Mouse (Mus musculus) C2C12 (cell line): Measurements from ENCODE around the gene Lpcat1. TPM values are rescaled to one million over a fixed set of nuclear protein-coding genes. Genes with fewer than 3 reads are reported as not detected.

Source experiments
- H3K27me3 ChIP-seq: one replicate; pipeline ENCODE4 v1.6.1; 2011; ENCODE audit not compliant: control insufficient read depth, insufficient read depth, insufficient read length
- H3K36me3 ChIP-seq: one replicate; pipeline ENCODE4 v1.6.1; 2011; ENCODE audit not compliant: control insufficient read depth, insufficient read depth
- H3K4me3 ChIP-seq: one replicate; pipeline ENCODE4 v1.5.1; 2011; ENCODE audit warnings: mild to moderate bottlenecking, control low read depth; ENCODE audit not compliant: poor library complexity, insufficient read depth, severe bottlenecking
- H3K79me2 ChIP-seq: one replicate; pipeline ENCODE4 v1.6.1; 2011; ENCODE audit not compliant: control insufficient read depth, insufficient read depth
- H3K79me3 ChIP-seq: one replicate; pipeline ENCODE4 v1.6.1; 2011; ENCODE audit warnings: low read depth, control low read depth
- H3ac ChIP-seq: one replicate; pipeline ENCODE3; 2011; ENCODE audit warnings: low read depth; ENCODE audit not compliant: control insufficient read depth, insufficient read length
- CEBPB ChIP-seq: IDR thresholded peaks from one replicate; pipeline ENCODE4 v1.6.1; 2011; ENCODE audit warnings: low read depth, mild to moderate bottlenecking, control low read depth, moderate library complexity
- CTCF ChIP-seq: IDR thresholded peaks from one replicate; pipeline ENCODE4 v1.5.1; 2011; ENCODE audit not compliant: control insufficient read depth, insufficient read depth, insufficient read length
- FOSL1 ChIP-seq: IDR thresholded peaks from one replicate; pipeline ENCODE4 v1.8.0; 2011; ENCODE audit warnings: mild to moderate bottlenecking, low read length; ENCODE audit not compliant: poor library complexity, insufficient read depth, severe bottlenecking
- MAX ChIP-seq: IDR thresholded peaks from one replicate; pipeline ENCODE4 v1.6.1; 2011; ENCODE audit warnings: mild to moderate bottlenecking, control low read depth
- MYOD1 ChIP-seq: IDR thresholded peaks from one replicate; pipeline ENCODE4 v1.6.1; 2011; ENCODE audit warnings: low read depth; ENCODE audit not compliant: control insufficient read depth, insufficient read length
- MYOG ChIP-seq: IDR thresholded peaks from one replicate; pipeline ENCODE4 v1.6.1; 2011; ENCODE audit not compliant: control insufficient read depth, insufficient read length; ENCODE audit errors: extremely low read depth
- USF1 ChIP-seq: IDR thresholded peaks from one replicate; pipeline ENCODE4 v1.6.1; 2011; ENCODE audit warnings: low read depth, mild to moderate bottlenecking, control low read depth, moderate library complexity
- long read RNA-seq, 2 experiments: library from polyadenylated mRNA; unstranded; transcript quantifications; one replicate each; pipeline ENCODE4 v2.0.0; 2019 to 2020
- polyA plus RNA-seq: library from polyadenylated mRNA; unstranded; fragments of >200 nt; fragmentation: generic; extraction: Trizol; gene quantifications from one replicate; pipeline ENCODE4 v1.2.1, GENCODE M21; 2012; ENCODE audit warnings: missing spikeins

Gene Lpcat1
- 22.5 TPM for polyA plus RNA-seq
- long read RNA-seq, experiment 1, transcript Lpcat1-201 (14 exons, 3,675 nt) = major isoform, 17 of 20 reads
- long read RNA-seq, experiment 1, partial matches to known transcripts = 1 of 20 reads
- long read RNA-seq, experiment 1, other reads (novel, unspliced or antisense) = 2 of 20 reads
- long read RNA-seq, experiment 2, transcript Lpcat1-202 (13 exons, 3,532 nt) = minor isoform, 9 of 226 reads
- long read RNA-seq, experiment 2, transcript Lpcat1-201 (14 exons, 3,675 nt) = major isoform, 190 of 226 reads
- long read RNA-seq, experiment 2, partial matches to known transcripts = 9 of 226 reads
- long read RNA-seq, experiment 2, other reads (novel, unspliced or antisense) = 16 of 226 reads

GRCm38 (mm10) chr13:73467034-73467420 is at the start of gene Lpcat1:
Gene Lpcat1 (plus strand): TSS chr13:73467197.
- Histone ChIP-seq H3K36me3 (no peaks in the 10 kb centered on the region), H3K4me3 (peak within 1 kb of the TSS; percentile 65), H3K27me3 (no peaks in the 10 kb centered on the region), H3ac (peak within 1 kb of the TSS; percentile 82), H3K79me3 (peaks cover 37% of the 10 kb centered on the region), H3K79me2 (peaks cover 48% of the 10 kb centered on the region)
- TF ChIP-seq MYOD1 (no peak), MYOG (no peak), USF1 (no peak), FOSL1 (no peak), CEBPB (no peak), MAX (no peak), CTCF (no peak)

GRCm38 (mm10) chr13:73417478-73418220 is 49.3 kb upstream of the Lpcat1 start:
- no peaks in the 10 kb centered on the region for H3K36me3 ChIP-seq
- no peak overlapping the region for H3K4me3 ChIP-seq
- no peak overlapping the region for H3ac ChIP-seq
- no peaks in the 10 kb centered on the region for H3K79me2 ChIP-seq
- H3K79me3 ChIP-seq = no peaks in the 10 kb centered on the region
- TF ChIP-seq MYOG = no peak
- TF ChIP-seq CTCF = no peak
- TF ChIP-seq FOSL1 = no peak
- no peak for TF ChIP-seq USF1
- TF ChIP-seq MAX = no peak
- H3K27me3 ChIP-seq = peaks cover 39% of the 10 kb centered on the region

GRCm38 (mm10) chr13:73418297-73418696 is 48.7 kb upstream of the Lpcat1 start:
- H3K4me3 ChIP-seq = no peak overlapping the region
- peaks cover 43% of the 10 kb centered on the region for H3K27me3 ChIP-seq
- H3K79me2 ChIP-seq = no peaks in the 10 kb centered on the region
- no peaks in the 10 kb centered on the region for H3K36me3 ChIP-seq
- TF ChIP-seq CTCF (no peak), FOSL1 (no peak), USF1 (no peak), MYOD1 (no peak), MYOG (no peak), MAX (no peak), CEBPB (no peak)
- no peaks in the 10 kb centered on the region for H3K79me3 ChIP-seq
- no peak overlapping the region for H3ac ChIP-seq

GRCm38 (mm10) chr13:73419244-73419643 is 47.8 kb upstream of the Lpcat1 start:
- Histone ChIP-seq H3K79me3 (no peaks in the 10 kb centered on the region), H3K4me3 (no peak overlapping the region), H3K36me3 (no peaks in the 10 kb centered on the region), H3ac (no peak overlapping the region), H3K27me3 (peaks cover 44% of the 10 kb centered on the region), H3K79me2 (no peaks in the 10 kb centered on the region)
- no peak for TF ChIP-seq CTCF
- TF ChIP-seq MAX = no peak
- no peak for TF ChIP-seq CEBPB

GRCm38 (mm10) chr13:73423043-73423442 is 44.0 kb upstream of the Lpcat1 start:
- no peak for TF ChIP-seq CTCF

GRCm38 (mm10) chr13:73425035-73425434 is 42.0 kb upstream of the Lpcat1 start:
- no peaks in the 10 kb centered on the region for H3K36me3 ChIP-seq
- no peaks in the 10 kb centered on the region for H3K79me2 ChIP-seq
- TF ChIP-seq CTCF (no peak), FOSL1 (no peak), MYOG (no peak), MYOD1 (no peak), USF1 (no peak), CEBPB (no peak)
- peaks cover 24% of the 10 kb centered on the region for H3K27me3 ChIP-seq
- H3ac ChIP-seq = no peak overlapping the region
- no peak overlapping the region for H3K4me3 ChIP-seq
- no peaks in the 10 kb centered on the region for H3K79me3 ChIP-seq

More at GRCm38 (mm10) chr13:73423043-73423442, 44.0 kb upstream of the Lpcat1 start:
- H3K27me3 ChIP-seq = peaks cover 35% of the 10 kb centered on the region
- no peaks in the 10 kb centered on the region for H3K36me3 ChIP-seq
- H3K79me2 ChIP-seq = no peaks in the 10 kb centered on the region
- no peak overlapping the region for H3ac ChIP-seq
- H3K4me3 ChIP-seq = no peak overlapping the region
- no peaks in the 10 kb centered on the region for H3K79me3 ChIP-seq
